Mouse (Mus musculus): ENCODE measurements around the gene Prr3. TPM values are rescaled to one million over a fixed set of nuclear protein-coding genes. Genes with fewer than 3 reads are reported as not detected.

Gene Prr3
- 10 to 100 TPM; 20.8 to 21.4 TPM for total RNA-seq (2023)

GRCm38 (mm10) chr17:35979401-35980362 is at the start of gene Prr3, which contains the start of gene Gnl1:
Gene Prr3, minus strand, starts transcription at chr17:35980236.
Gene Gnl1, plus strand, starts transcription at chr17:35979851.

GRCm38 (mm10) chr17:36020191-36021073 is 40.4 kb upstream of the Prr3 start, which contains the start of gene H2-T24:
Gene H2-T24, minus strand, starts transcription at chr17:36020560.

GRCm38 (mm10) chr17:35969418-35970389 is 10.3 kb downstream of the Prr3 start, which contains the start of gene Abcf1:
Gene Abcf1, minus strand, starts transcription at chr17:35969761.

Other genes starting within 250 kb of the Prr3 start
- 100 to 1,000 TPM; 101 to 116 TPM for gene Ier3, start 158.6 kb downstream of the Prr3 start, total RNA-seq (2023)
- gene Flot1, start 157.0 kb downstream of the Prr3 start, total RNA-seq (2023): 100 to 1,000 TPM; 163 to 179 TPM
- gene Tubb5, start 141.9 kb downstream of the Prr3 start, total RNA-seq (2023): 100 to 1,000 TPM; 489 to 531 TPM
- 10 to 100 TPM; 37.2 to 40.1 TPM for gene Mdc1, start 138.7 kb downstream of the Prr3 start, total RNA-seq (2023)
- gene Nrm, start 118.9 kb downstream of the Prr3 start, total RNA-seq (2023): 10 to 100 TPM; 41.2 to 45.3 TPM
- 100 to 1,000 TPM; 261 to 289 TPM for gene Ppp1r18, start 114.6 kb downstream of the Prr3 start, total RNA-seq (2023)
- gene Dhx16, start 100.4 kb downstream of the Prr3 start, total RNA-seq (2023): 10 to 100 TPM; 66.1 to 74.8 TPM
- gene 2310061I04Rik, start 82.8 kb downstream of the Prr3 start, total RNA-seq (2023): 10 to 100 TPM; 12.3 to 12.7 TPM
- gene Atat1, start 70.2 kb downstream of the Prr3 start, total RNA-seq (2023): 10 to 100 TPM; 13.7 to 14.9 TPM
- gene Mrps18b, start 63.8 kb downstream of the Prr3 start, total RNA-seq (2023): 10 to 100 TPM; 16.8 to 20.6 TPM
- gene Ppp1r10, start 63.8 kb downstream of the Prr3 start, total RNA-seq (2023): 100 to 1,000 TPM; 215 to 217 TPM
- 10 to 100 TPM; 62.8 to 64.8 TPM for gene Abcf1, start 10.5 kb downstream of the Prr3 start, total RNA-seq (2023)
- 10 to 100 TPM; 38.0 to 39.9 TPM for gene Gnl1, start 385 bp downstream of the Prr3 start, total RNA-seq (2023)
- gene H2-T24, start 40.3 kb upstream of the Prr3 start, total RNA-seq (2023): 10 to 100 TPM; 34.1 to 43.9 TPM
- 100 to 1,000 TPM; 152 to 158 TPM for gene H2-T23, start 52.6 kb upstream of the Prr3 start, total RNA-seq (2023)
- gene H2-T22, start 62.5 kb upstream of the Prr3 start, total RNA-seq (2023): 10 to 100 TPM; 26.7 to 31.3 TPM
- gene Gm6034, start 62.7 kb upstream of the Prr3 start, total RNA-seq (2023): under 1 TPM in 1 of 2 experiments, not detected in 1; 0.35 TPM
- gene Gm11127, start 78.1 kb upstream of the Prr3 start, total RNA-seq (2023): 10 to 100 TPM; 28.3 to 31.6 TPM
- gene Gm19684, start 141.4 kb upstream of the Prr3 start, total RNA-seq (2023): under 1 TPM in 1 of 2 experiments, not detected in 1; 0.31 TPM
- 1 to 10 TPM; 1.4 to 1.5 TPM for gene Gm7030, start 149.2 kb upstream of the Prr3 start, total RNA-seq (2023)
- not detected for gene Gm8909, start 188.3 kb upstream of the Prr3 start, total RNA-seq (2023)
- not detected for gene H2-T3, start 210.1 kb upstream of the Prr3 start, total RNA-seq (2023)

All from neutrophil, adult 83 days (primary cell).